Mouse (Mus musculus) layer of hippocampus, adult 9-11 months (tissue): ENCODE results near the gene Gm11564.
A peak's percentile ranks its signal among the peaks of the same experiment; 100 is the strongest.
"Not testable (repeated sequence)": the region's sequence is repeated elsewhere in the genome, so short reads cannot be mapped to it uniquely, and the experiment has no call there.

Experiments used
- DNase-seq: peaks from one replicate; pipeline ENCODE4 v3.0.0; 2022

The Gm11564 gene

GRCm38 (mm10) chr11:99815566-99815965 lies at the start of gene Gm11564:
TSS of gene Gm11564 (minus strand) at chr11:99815666.
- not testable (repeated sequence) for DNase-seq

GRCm38 (mm10) chr11:99864176-99864575 lies 48.7 kb upstream of the Gm11564 start, which contains the start of gene Gm11559:
TSS of gene Gm11559 (plus strand) at chr11:99864476.
- not testable (repeated sequence) for DNase-seq

DNA sequence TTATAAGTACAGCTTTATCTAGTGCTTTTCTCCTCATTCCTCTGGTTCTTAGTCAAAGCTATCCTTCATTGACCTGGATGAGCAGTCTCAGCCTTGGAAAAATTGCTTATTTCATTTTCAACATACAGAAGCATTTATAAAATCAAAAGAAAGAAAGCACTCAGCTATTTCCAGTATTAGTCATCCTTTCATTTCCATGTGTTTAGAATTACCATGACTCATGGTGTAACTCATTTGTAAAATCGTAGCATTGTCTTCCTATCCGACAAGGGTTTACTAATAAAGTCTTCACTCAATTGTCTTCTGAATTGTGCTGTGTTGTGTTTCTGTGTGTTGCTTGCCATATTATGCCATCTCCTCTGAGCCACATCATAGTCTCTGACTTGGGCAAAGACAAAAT lies 43.3 kb upstream of the Gm11564 start:
- DNase-seq, result no peak

DNA sequence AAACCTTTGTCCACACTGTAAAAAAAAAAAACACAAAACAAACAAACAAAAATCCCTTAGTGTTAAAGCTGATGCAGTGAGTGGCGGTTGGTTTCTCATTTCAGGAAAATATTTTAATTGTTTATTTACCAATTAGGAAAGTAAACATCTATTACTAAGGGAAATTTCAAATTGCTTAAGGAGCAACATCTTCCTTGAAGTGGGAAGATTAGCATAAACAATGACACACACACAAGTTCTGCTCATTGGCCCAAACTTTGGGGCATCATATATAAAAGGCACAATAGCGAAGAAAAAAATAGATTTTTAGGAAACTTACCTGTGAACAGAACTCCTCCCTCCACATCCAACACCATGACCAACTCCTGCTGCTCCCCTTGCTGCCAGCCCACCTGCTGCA lies 42.2 kb upstream of the Gm11564 start, which contains the start of gene Gm11568:
TSS of gene Gm11568 (plus strand) at position 301 of the 400 bp plus-strand sequence.
- DNase-seq, result no peak

GRCm38 (mm10) chr11:99854121-99854520 lies 38.7 kb upstream of the Gm11564 start:
- peak; percentile 2 for DNase-seq

DNA sequence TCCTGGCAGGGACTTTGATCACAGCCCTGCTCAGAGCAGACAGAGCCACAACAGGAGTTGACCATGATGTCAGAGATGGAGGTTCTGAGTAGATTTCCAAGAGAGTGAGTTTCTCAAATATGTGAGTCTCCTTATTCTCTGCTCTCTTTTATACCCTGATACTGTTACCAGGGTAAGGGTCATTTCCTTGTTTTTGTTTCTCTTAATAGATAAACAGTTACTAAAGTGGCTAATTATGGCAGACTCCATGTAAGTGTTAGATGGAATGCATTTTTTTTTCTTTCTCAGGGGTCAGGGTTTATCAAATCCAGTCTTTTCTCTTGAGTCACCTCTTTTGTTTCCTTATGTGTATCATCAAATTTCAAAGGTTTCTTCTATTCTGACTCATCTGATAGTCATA lies 36.0 kb upstream of the Gm11564 start, which contains the start of gene Krtap4-16:
TSS of gene Krtap4-16 (minus strand) at position 101 of the 400 bp plus-strand sequence.
- DNase-seq, result no peak

- no peak for DNase-seq
Observed at GRCm38 (mm10) chr11:99846746-99847145, 31.3 kb upstream of the Gm11564 start.

GRCm38 (mm10) chr11:99842185-99842584 lies 26.7 kb upstream of the Gm11564 start:
- no peak for DNase-seq

- DNase-seq, result no peak
Observed at GRCm38 (mm10) chr11:99837966-99838365, 22.5 kb upstream of the Gm11564 start, which contains the start of gene 2300003K06Rik. TSS of gene 2300003K06Rik (minus strand) at chr11:99838066.

DNA sequence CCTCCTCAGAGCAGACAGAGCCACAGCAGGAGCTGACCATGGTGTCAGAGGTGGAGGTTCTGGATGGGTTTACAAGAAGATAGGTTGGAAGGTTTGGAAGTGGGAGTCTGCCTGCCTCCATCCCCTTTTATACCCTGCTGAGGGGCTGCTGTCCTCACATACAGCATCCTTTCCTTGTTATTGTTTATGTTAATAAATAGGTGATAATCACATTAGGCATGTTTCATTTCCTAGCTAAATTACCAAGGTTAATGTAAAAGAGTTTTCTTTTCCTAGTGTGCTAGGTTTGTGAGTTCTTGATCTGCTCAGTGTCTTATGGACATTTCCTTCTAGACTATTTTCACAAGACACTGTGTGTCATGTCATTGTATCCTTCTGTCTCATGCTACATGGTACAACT lies 5.7 kb downstream of the Gm11564 start, which contains the start of gene Krtap4-13:
TSS of gene Krtap4-13 (minus strand) at position 101 of the 400 bp plus-strand sequence.
- DNase-seq, result not testable (repeated sequence)

- not testable (repeated sequence) for DNase-seq
Observed at GRCm38 (mm10) chr11:99804346-99804745, 11.1 kb downstream of the Gm11564 start, which contains the start of gene Gm11554. TSS of gene Gm11554 (minus strand) at chr11:99804446.

- not testable (repeated sequence) for DNase-seq
Observed at GRCm38 (mm10) chr11:99798832-99799231, 16.6 kb downstream of the Gm11564 start, which contains the start of gene Gm11569. TSS of gene Gm11569 (minus strand) at chr11:99798932.

- DNase-seq, result no peak
Observed at GRCm38 (mm10) chr11:99793367-99793766, 22.1 kb downstream of the Gm11564 start, which contains the start of gene Gm11596. TSS of gene Gm11596 (minus strand) at chr11:99793467.

DNA sequence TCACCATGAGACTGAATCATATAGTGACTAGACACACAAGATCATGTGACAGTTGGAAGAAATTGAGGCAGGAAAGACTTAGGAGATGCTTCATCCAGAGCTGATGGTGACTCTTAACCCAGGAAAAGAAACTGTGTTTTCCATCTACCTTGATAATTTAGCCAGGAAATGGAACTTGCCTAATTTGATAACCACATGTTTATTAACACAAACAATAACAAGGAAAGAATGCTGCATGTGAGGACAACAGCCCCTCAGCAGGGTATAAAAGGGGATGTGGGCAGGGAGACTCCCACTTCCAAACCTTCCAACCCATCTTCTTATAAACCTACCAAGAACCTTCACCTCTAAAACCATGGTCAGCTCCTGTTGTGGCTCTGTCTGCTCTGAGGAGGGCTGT lies 30.6 kb downstream of the Gm11564 start, which contains the start of gene Krtap4-9:
TSS of gene Krtap4-9 (plus strand) at position 301 of the 400 bp plus-strand sequence.
- DNase-seq, result not testable (repeated sequence)

- DNase-seq, result no peak
Observed at GRCm38 (mm10) chr11:99780604-99781003, 34.9 kb downstream of the Gm11564 start, which contains the start of gene Krtap4-8. TSS of gene Krtap4-8 (minus strand) at chr11:99780704.

DNA sequence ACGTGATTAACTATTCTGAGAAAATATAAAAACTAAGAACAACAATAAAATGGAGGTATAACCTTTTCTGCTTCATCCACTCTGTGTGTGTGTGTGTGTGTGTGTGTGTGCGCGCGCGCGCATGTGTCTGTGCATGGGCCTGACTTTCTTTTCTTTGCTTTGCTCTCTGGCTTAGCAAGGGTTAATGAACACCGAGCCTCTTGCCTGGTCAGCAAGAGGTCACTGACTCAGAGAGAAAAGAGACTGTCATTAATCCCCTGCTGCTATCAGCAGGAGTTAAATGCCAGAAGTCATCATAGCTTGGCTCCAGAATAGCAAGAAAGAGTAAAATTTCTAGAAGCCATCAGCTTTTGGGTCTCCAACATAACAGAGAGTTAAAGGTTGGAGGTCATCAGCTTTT lies 37.1 kb downstream of the Gm11564 start:
- no peak for DNase-seq

DNA sequence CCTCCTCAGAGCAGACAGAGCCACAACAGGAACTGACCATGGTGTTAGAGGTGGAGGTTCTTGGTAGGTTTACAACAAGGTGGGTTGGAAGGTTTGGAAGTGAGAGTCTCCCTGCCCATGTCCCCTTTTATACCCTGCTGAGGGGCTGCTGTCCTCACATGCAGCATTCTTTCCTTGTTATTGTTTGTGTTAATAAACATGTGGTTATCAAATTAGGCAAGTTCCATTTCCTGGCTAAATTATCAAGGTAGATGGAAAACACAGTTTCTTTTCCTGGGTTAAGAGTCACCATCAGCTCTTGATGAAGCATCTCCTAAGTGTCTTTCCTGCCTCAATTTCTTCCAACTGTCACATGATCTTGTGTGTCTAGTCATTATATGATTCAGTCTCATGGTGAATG lies 42.7 kb downstream of the Gm11564 start, which contains the start of gene Gm11595:
TSS of gene Gm11595 (minus strand) at position 101 of the 400 bp plus-strand sequence.
- not testable (repeated sequence) for DNase-seq

DNA sequence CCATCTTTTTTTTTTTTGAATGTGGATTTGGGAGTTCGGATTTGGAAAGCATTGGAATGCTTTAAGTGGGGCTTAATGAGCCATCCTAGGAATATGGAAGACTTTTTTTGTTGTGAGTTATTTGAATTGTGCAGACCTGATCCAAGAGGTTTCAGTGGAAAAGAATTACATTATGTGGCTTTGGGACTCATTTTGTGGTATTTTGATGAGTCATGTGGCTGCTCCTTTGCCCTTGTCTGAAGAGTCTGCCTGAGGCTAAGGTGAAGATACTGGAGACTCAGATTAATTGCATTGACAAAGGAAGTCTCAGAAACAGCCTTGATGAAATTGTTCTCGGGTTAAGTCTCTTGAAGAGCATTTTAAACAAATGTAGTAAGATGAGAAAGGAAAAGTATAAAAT lies 47.1 kb downstream of the Gm11564 start:
- DNase-seq, result no peak
